Mouse (Mus musculus): ENCODE measurements around the gene Mobp. TPM values are rescaled to one million over a fixed set of nuclear protein-coding genes. Genes with fewer than 3 reads are reported as not detected.

The Mobp gene
- total RNA-seq, 2 experiments from 2014 or later: 0.77 TPM; not detected in 1

DNA sequence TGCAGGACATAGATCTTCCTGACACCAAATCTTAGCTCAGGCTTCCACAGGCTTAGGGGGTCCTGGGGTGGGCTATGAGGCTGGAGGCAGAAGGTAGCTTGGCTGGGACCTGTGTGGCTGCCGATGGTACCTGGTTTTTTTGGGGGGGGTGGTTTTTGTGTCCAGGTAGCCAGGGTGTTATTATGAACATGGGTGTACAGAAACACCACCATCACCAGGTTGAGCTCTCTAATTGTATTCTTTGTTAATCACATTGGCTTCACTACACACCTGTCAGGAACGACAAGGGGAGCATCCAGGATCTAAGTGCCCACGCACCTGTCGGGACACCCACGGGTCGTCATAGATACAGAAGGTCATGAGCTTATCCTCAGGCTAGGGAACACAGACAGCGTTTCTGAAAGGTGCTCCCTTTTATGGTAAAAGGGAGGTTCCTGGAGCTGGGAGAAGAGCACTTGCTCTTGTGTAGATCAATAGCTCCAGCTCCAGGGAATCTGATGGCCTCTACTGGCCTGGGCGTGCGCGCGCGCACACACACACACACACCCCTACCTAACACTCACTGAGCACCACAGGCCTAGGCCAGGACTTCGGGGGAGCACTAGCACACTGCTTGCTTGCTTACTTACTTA lies 14.9 kb upstream of the Mobp start:
- no peak for DNase-seq

GRCm38 (mm10) chr9:120135454-120135853 lies 14.1 kb upstream of the Mobp start:
- no peak for DNase-seq

GRCm38 (mm10) chr9:120140652-120141051 lies 8.9 kb upstream of the Mobp start:
- peak; percentile 80 for DNase-seq

DNA sequence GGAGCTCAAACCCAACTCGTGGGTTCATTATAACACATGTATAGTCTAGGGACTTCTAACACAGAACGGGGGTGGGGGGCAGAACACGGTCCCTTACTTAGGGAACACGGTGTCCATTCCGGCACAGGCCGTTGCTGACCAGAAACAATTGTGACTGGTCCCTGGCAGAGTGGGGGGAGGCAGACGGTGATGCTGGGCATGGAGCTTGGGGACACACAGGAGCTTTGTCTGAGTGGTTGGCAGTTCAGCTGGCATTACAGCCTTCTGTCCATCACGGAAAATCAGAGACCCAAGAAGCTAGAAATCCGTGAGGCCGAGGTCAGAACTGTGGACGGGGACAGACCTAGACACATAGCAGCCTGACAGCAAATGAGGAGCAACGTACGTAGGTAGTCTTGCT lies 5.0 kb upstream of the Mobp start:
- no peak for DNase-seq

DNA sequence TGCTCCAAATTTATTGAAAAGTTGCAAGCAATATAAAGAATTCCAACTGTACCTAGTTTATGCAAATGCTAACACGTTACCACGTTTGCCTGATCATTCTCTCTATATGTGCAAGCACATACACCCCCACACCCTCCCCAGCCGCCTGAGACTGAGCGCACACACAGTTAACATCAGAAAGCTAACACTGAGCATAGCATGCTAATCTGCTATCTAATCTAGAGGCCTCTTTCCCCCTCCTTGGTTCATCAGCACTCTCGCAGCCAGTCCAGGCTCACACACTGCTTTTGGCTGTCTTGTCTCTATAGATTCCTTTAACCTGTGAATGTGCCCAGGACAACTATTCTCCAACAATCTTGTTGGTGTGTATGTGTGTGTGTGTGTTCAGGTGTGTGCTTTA lies 1.6 kb downstream of the Mobp start:
- DNase-seq: no peak

DNA sequence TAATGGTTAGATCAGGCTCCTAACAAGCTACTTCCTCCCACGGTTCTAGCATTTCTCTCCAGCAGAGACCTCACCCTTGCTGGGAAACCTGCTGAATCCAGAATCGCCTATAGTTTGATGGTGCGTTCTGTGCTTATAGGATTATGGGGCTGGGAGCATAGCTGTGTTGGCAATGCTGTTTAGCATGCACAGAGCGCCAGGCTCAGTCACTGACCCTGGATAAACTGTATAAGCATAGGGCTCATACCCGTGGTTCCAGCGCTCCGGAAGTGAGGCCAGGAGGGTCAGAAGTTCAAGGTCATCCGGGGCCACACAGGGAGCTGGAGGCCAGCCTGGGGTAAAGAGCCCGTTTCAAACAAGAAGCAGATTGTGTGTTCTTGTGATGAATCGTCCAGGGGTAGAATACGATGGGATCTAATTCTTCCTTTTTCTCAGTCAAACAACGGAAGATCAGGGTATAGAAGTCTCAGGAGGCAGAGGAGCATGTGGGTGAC lies 2.4 kb downstream of the Mobp start:
- DNase-seq: no peak

- DNase-seq: no peak
Measured at GRCm38 (mm10) chr9:120158047-120158446, 8.5 kb downstream of the Mobp start.

DNA sequence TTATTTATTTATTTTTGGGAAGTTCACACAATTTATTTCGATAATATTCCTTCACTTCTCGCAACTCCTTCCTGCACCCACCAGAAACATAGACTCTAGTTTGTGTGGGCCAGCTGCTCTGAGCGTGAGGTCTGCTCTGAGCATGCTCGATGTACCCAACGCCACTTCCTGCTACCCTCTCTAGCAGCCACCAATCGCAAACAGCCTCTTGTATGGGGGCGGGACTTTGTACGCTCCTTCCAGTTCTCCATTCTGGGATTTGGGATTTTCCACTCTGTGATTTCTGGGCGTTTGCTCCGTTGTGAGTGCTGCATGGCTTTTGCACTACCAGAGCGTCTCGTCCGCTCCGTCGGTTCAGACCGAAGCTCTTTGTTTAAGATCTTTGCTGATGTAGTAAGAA lies 14.4 kb downstream of the Mobp start:
- no peak for DNase-seq

DNA sequence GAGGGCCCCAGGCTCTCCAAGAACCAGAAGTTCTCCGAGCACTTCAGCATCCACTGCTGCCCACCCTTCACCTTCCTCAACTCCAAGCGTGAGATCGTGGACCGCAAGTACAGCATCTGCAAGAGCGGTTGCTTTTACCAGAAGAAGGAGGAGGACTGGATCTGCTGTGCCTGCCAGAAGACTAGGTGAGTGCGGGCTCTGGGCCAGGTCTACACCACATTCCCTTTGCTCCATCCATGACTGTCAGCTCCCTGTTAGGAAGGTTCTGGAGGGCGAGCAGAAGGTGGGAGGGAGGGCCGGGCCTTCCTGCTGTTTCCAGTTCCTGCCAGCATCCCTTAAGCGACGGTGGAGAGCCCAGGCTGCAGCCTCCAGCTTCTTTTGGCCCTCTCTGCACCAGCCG lies 18.3 kb downstream of the Mobp start:
- no peak for DNase-seq

- peak; percentile 73 for DNase-seq
Measured at GRCm38 (mm10) chr9:120171295-120171694, 21.8 kb downstream of the Mobp start.

DNA sequence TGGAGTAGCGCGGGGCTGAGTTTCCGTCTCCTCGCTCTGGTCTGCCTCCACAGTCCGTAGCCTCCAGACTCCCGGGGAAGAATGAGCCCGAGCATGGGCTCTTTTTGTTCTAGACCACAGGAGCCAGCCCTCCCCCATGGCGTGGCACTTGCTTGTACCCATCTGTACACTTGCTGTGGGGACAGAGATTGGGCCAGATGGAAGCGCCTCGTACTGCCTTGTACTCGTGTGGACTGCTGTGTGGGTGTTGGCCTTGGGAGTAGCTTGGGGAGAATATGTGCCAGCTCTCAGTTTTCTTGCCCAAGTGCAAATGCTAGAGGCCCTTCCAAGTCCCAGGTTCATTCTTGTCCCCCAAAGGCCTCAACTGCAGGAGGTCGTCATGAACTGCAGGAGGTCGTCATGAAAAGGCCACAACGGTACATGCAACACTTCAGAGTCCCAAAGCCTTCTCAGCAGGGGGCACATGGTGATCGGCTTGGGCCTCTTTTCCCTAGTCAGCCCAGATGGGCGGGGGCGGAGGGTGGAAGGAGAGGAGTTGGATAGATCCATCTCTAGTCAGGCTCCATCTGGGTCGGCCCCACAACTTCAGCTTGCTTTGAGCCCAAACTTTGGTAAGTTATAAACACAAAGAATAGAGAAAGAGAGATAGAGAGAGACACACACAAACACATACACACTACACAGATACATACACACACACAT lies 25.1 kb downstream of the Mobp start:
- DNase-seq: no peak

DNA sequence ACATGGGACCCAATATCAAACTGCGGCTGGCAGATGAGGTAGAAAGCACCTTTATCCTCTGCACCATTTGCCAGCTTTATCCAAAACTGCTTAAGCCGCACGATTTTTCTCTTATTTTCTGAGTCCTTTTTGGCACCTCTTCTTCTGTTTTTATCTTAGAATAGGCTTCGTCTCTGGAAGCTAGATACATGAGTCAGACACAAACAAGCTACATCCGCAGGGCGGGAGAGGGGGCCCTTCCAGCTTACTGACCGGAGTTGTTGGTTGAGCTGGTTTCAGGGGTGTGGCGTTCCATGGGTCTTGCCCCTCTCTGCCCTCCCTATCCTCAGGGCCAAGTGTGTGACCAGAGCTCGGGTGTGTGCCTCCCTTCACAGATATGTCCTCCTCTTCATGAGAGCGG lies 29.3 kb downstream of the Mobp start:
- no peak for DNase-seq

GRCm38 (mm10) chr9:120184499-120184898 lies 35.0 kb downstream of the Mobp start:
- peak; percentile 44 for DNase-seq

DNA sequence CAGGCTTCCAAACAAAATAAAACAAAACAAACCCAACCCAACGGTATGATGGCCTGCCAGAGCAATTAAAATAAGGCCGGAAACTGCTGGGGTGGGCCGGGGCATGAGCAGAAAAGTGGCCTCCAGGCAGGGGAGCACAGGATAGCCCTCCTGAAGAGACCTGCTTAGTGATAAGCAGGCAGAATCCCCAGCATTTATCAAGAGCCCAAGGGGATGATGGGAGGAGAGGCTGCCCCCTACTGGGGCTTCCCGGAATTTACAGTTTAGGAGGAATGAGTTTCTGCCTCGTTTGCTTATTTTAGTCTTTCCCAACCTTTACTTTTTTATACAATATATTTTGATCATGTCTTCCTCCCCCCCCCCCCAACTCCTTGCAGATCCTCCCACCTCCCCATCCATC lies 37.3 kb downstream of the Mobp start:
- DNase-seq: no peak

- no peak for DNase-seq
Measured at GRCm38 (mm10) chr9:120190891-120191290, 41.4 kb downstream of the Mobp start.

- DNase-seq: peak; percentile 90
Measured at GRCm38 (mm10) chr9:120191362-120192098, 42.0 kb downstream of the Mobp start.

- no peak for DNase-seq
Measured at GRCm38 (mm10) chr9:120192742-120193141, 43.2 kb downstream of the Mobp start.

DNA sequence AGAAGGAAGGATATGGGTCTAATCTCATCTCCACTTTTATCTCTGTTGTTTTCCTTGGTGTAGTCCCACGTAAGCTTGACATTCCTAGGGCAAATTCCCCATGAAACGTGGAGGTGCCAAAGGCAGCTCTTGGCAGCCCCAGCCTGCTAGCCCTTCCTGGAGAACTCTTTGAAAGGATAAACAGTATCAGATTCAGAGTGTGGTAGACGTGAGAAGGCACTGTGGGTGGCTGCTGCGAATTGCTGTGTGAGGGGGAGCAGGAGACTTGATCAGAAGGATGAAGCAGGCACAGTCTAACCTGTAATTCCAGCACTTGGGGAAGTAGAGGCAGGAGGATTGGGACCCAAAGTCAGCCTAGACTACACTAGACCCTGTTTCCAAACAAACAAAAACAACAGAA lies 51.4 kb downstream of the Mobp start:
- DNase-seq: no peak

- DNase-seq: no peak
Measured at GRCm38 (mm10) chr9:120201743-120202142, 52.2 kb downstream of the Mobp start.

DNA sequence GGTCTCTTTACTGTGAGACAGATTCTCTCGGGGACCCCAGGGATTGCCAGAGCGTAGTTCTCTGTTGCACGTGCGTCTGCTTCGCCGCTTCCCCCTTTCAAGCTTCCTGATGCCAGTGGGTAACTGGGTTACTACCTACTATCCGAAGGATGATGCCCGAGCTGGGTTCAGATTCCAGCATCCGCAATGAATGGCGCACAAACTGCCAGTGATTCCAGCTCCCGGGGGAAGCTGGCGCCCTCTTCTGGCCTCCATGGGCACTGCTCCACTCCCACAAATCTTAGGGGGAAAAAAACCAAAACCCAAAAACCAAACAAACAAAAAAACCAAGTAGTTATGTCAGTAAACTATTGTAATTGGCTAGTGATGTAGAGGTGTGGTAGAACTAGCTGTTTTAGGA lies 53.2 kb downstream of the Mobp start:
- DNase-seq: peak; percentile 29

- no peak for DNase-seq
Measured at GRCm38 (mm10) chr9:120203936-120204335, 54.4 kb downstream of the Mobp start.

GRCm38 (mm10) chr9:120206897-120207296 lies 57.4 kb downstream of the Mobp start:
- DNase-seq: no peak

GRCm38 (mm10) chr9:120210068-120210467 lies 60.6 kb downstream of the Mobp start:
- peak; percentile 26 for DNase-seq

All from gastrocnemius, postnatal 10 days (tissue).